Mouse (Mus musculus): ENCODE results near the gene BC034090. TPM values are rescaled to one million over a fixed set of nuclear protein-coding genes. Genes with fewer than 3 reads are reported as not detected.

BC034090 gene
- total RNA-seq, 2 experiments from 2014 or later: 12.3 to 12.7 TPM

DNA sequence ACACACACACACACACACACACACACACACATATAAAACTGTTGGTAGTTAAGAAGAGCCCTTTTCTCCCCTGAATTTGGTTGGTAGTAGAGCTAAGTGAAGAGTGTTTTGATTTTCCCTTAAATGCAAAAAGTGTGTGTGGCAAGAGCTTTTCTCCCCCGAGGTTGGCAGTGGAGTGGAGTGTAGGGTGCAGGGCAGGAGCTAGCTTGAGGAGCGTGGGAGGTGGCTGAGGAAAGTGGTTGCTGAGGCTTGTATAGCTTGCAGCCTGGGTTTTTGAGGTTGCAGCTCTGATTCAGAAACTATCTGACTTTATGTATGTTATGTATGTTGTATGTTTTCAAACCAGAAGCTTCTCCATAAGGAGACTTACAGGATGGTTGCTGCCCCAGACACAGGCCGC is 76.8 kb downstream of the BC034090 start:
- intact Hi-C loops (cut with DNase I): no loop called here
- peak in 1 of 2 experiments; percentile 32 for DNase-seq (ENCODE audit: low spot score in 2 of 2)

Other genes starting within 250 kb of the BC034090 start
- 10 to 100 TPM; 49.2 to 64.5 TPM for gene Ier5, start 144.8 kb downstream of the BC034090 start, total RNA-seq (2021)
- 1 to 10 TPM; 1.8 to 2.4 TPM for gene Mr1, start 97.6 kb downstream of the BC034090 start, total RNA-seq (2021)
- gene Stx6, start 85.7 kb downstream of the BC034090 start, total RNA-seq (2021): 100 to 1,000 TPM; 113 to 118 TPM
- gene Xpr1, start 173.0 kb upstream of the BC034090 start, total RNA-seq (2021): 10 to 100 TPM; 75.9 to 90.9 TPM